Mouse (Mus musculus) layer of hippocampus, adult 18-20 months (tissue): ENCODE measurements around the gene Gm45785. TPM values are rescaled to one million over a fixed set of nuclear protein-coding genes. Genes with fewer than 3 reads are reported as not detected.

Experiments
- DNase-seq, 2 experiments: peaks; one replicate each; pipeline ENCODE4 v3.0.0; 2022; ENCODE audit warnings: low spot score in 2 of 2
- total RNA-seq, 2 experiments: library from RNA; stranded (reverse); gene quantifications; 2 replicates each; pipeline ENCODE4 v1.2.3; 2021

Gm45785 gene
- total RNA-seq, 2 experiments from 2014 or later, result 0.37 to 1.2 TPM

- DNase-seq, result no peak
These were observed 21.0 kb downstream of the Gm45785 start, which contains the start of gene Urah for GRCm38 (mm10) chr7:140834968-140835757. Gene Urah, plus strand, starts transcription at chr7:140835018.

DNA sequence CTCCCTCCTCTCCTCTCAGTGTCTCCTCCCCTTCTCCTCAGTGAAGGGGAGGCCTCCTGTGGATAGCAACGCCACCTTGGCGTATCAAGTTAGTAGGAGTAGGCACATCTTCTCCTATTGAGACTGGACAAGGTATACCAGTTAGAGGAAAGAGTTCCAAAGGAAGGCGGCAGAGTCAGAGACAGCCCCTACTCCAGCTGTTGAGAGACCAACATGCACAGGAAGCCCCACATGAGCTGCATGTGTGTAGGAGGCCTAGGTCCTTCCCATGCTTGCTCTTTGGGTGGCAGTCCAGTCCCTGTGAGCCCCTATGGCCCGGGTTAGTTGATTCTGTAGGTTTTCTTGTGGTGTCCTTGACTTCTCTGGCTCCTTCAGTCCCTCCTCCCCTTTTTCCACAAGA lies 22.8 kb downstream of the Gm45785 start:
- DNase-seq, result no peak

DNA sequence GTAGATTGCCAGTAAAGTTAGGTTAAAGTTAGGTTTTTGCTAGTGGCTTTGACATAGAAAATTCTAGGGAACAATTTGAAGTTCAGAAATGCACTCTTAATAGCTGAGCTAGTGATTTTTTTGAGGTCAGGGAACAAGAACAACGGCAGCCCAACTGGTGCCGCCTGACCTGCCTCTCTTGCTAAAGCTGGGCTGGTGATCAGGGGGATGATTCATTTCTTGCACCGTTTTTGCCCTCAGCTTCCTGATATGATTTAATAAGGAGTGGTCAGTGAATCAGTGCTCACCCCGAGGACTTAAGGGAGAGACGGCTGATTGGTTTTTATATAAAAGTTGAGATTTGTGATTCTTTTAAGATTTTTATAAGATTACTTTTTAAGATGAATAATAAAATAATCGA lies 24.7 kb downstream of the Gm45785 start:
- no peak for DNase-seq

- DNase-seq, result peak; percentile 59 to 84
These were observed 27.8 kb downstream of the Gm45785 start for GRCm38 (mm10) chr7:140828171-140828881.

DNA sequence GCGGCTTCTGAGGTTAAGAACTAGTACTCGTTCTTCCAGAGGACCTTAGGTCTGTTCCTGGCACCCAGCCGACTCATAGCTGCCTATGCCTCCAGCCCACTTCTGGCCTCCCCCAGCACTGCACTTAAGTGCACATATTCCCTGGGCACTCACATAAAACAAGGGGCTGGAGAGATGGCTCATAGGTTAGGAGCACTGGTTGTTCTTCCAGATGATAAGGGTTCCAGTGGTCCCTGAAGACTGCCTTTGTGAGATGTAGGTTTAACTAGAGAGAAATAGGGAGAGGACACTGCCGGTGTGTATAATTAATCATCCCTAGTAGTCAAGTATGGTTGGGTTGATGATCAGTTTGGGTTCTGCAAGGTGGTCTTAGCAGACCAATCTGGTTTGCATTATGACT lies 33.4 kb downstream of the Gm45785 start:
- no peak for DNase-seq

DNA sequence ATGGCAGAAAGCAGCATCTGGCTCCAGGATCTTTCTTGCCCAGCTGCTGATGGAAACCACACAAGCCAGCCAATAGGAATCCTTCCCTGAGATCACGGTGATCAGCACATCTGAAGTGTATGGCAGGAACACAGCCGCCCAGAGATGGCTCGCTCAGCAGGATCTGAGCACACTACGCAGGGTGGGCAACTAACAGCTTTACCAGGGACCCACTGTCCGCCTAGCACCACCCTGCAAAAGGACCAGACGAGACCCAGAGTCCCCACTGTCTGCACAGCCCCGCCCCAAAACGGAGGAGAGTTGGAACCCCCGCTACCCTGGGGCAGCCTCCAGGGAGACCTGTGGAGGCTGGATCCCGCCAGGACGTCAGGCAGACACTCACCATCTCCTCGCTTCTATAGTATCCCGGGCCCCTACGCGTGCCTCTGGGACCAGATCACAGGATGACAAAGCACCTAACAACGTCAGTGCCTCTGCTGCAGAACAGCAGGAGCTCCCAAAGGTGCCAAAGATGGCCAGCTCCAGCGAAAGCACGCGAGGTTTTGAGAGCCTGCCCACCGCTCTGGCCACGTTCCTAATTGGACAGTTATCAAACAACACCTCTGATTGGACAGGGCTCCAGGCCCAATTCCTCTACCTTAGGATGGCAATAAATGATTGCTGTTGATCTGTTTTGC lies 34.3 kb downstream of the Gm45785 start, which contains the start of gene Zfp941:
Zfp941 (minus strand) TSS at position 526 of the 677 bp plus-strand sequence.
- DNase-seq, result peak; percentile 54 to 57

- DNase-seq, result no peak
These were observed 34.9 kb downstream of the Gm45785 start for GRCm38 (mm10) chr7:140821305-140821652.

DNA sequence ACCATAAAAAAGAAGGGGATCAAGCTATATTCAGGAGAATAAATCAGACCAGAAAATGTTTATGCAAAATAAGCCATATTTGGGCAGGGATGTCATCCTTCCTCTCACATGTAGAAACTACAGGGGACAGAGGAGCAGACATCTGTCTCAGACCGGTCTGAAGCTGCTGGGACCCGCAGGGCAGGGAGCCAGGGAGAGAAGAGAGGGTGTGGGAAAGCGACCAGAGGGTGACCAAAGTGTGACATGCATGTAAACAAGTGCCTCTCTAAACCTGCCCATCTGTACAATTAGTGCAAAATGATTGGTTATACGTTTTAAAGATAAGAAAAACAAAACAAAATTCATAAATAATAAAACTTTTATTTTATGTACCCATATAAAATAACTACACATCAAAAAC lies 36.0 kb downstream of the Gm45785 start:
- no peak for DNase-seq

- no peak for DNase-seq
These were observed 43.3 kb downstream of the Gm45785 start for GRCm38 (mm10) chr7:140812850-140813249.

GRCm38 (mm10) chr7:140811714-140812113 lies 44.4 kb downstream of the Gm45785 start:
- peak in 1 of 2 experiments; percentile 57 for DNase-seq

DNA sequence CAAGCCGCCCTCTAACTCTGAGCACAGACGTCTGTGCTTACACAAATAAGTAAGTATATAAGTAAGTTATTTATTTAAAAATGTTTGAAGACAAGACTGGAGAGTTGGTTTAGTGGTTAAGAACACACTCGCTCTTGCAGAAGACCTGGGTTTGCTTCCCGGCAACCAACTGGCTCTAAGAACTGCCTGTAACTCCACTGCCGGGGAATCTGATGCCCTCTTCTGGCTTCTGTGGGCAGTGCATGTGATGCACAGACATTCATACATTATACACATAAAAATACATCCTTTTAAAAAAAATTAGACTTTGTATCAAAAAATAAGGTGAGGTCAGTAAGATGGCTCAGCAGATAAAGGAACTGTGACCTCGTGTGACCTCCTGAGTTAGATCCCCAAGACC lies 45.6 kb downstream of the Gm45785 start:
- no peak for DNase-seq

DNA sequence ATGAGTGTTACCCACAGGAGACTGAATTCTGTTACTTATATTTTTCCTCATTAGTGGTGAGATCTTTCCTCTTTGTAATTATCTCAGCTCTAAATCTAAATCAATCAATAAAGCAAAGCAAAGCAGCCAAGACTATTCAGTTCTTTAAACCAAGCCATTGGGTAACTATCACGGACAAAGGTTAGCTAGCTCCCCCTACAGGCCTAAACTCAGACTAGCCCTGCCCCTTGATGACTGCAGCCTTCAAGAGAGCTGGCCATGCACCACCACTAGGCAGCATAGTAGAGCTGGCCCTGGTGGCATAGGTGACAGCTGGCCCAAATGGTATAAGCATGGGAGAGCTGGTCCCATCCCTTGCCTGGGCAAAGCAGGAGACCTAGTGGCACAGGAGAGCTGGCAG lies 50.4 kb downstream of the Gm45785 start:
- DNase-seq, result peak in 1 of 2 experiments; percentile 79

DNA sequence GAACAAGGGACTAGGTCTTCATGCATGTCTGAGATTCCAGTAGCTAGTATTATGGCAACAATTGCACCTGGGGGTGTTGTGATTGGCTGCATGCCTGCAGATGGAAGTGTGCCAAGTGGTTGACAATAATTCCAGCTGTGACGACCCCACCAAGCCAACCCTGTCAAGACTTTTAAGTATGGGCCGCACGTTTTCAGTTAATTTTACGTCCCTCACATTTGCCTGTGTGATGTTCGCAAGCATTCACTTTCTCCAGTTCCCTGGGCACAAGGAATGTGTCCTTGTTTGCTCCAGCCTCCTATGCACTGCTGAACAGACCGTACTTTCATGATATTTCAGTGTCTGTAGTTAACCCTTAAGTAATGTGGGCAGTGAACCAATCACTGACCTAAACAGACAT lies 53.5 kb downstream of the Gm45785 start:
- DNase-seq, result no peak

DNA sequence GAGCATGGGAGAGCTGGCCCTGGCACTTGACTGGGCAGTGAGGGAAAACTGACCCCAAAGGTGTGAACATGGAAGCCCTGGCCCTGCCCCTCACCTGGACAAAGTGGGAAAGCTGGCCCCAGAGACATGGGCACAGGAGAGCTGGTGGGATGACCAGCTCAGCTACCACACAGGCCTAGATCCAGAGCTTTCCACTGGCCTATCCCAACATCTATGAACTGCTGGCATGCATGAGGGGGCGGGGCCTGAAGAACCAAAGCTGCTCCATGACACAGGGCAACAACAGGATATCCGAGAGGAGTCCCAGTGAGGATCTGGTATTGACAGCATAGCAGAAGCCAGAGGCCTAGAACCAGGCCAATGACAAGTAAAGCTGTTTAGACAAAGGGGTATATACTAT lies 57.9 kb downstream of the Gm45785 start:
- no peak for DNase-seq

GRCm38 (mm10) chr7:140797619-140798018 lies 58.5 kb downstream of the Gm45785 start:
- no peak for DNase-seq

GRCm38 (mm10) chr7:140793541-140793940 lies 62.6 kb downstream of the Gm45785 start:
- no peak for DNase-seq

GRCm38 (mm10) chr7:140788053-140788435 lies 68.1 kb downstream of the Gm45785 start:
- DNase-seq, result no peak

- no peak for DNase-seq
These were observed 68.6 kb downstream of the Gm45785 start, which contains the start of gene Syce1 for GRCm38 (mm10) chr7:140787406-140788052. Gene Syce1, minus strand, starts transcription at chr7:140787852.

DNA sequence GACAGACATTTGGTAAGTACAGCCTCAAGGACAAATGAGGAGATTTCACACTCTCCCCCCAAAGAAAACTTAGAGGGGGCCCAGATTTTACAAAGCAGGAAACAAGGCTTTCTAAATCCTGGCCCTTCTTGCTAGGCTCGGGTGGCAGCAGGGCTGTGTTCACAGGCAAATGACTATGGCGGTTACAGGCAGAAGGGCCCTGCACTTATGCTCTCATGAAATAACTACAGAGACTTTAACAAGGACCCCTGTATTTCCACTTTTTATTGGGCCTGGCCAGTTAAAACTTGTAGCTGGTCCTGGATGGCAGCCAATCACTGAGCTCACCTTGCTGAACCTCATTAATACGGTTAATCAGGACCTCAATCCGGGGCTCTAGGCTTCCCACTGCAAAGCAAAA lies 75.6 kb downstream of the Gm45785 start:
- DNase-seq, result no peak
